Mouse (Mus musculus) large intestine, adult 2 months (tissue): ENCODE measurements at regions not wholly inside any gene's neighbourhood (a gene's known extent, or its start where the extent isn't known, plus 50 kb on each side); places are given as distances from the start of the nearest gene placed in this dataset.

Experiments used
- DNase-seq: peaks from one replicate; pipeline ENCODE4 v3.0.0-alpha.2; 2012; ENCODE audit warnings: low read depth, low spot score
- WGBS: fragments of 180-500 bp; shearing (Covaris S2); methylation state at CpG from one replicate; pipeline ENCODE4 v1.1.7; 2018; 5-methylcytosine and 5-hydroxymethylcytosine counted together

DNA sequence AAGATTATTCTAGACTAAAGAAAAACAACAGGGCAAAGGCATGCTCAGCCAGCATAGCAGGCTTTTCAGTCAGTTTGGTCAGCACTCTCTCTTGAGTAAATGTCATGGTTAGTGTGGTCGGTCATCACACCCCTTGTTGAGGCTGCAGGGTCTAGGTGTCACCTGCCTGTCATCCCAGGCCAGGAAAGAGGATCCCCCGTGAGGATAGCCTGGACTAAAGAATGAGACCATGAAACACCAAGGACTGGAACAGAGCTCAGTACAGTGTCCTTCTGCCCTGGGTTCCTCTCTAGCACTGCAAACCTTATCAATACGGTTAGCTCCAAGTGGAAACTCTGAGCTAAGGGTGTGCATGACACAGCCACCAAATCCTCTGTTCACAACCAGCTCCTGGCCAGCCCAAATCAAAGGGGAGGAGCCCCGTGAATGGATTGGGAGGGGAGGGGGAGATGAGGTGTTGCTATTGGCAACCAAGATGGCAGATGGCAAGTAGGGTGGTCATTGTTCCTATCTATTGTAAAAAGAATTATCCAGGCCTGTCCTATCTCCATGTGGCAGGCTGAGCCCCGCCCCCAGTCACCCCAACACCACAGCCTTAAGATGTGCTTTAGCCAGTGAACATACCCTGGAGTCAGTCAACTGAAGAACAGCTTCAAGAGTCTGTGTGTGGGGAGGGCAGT lies 87.4 kb downstream of the Cstad start:
- DNase-seq = no peak
- 73% methylated on average over 5 of the region's 5 CpGs for WGBS

DNA sequence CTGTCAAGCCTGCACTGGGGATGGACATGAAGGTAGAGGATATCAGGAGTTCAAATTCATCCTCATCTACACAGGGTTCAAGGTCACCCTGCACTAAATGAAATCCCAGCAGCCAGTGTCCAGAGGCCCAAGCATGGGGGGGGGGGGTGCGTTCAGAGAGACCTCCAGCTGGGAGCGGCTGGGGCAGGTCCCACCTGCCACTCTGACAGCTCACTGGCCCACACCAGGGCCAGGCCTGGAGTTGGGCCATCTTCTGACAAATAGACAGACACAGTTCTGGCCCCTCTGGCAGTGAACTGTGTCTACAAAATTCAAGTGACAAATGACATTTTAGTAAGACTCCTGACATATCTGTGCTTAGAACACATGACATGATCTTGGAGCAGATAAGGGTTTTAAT lies 86.8 kb downstream of the Cstad start:
- 89% methylated on average over 2 of the region's 2 CpGs for WGBS
- DNase-seq = no peak

DNA sequence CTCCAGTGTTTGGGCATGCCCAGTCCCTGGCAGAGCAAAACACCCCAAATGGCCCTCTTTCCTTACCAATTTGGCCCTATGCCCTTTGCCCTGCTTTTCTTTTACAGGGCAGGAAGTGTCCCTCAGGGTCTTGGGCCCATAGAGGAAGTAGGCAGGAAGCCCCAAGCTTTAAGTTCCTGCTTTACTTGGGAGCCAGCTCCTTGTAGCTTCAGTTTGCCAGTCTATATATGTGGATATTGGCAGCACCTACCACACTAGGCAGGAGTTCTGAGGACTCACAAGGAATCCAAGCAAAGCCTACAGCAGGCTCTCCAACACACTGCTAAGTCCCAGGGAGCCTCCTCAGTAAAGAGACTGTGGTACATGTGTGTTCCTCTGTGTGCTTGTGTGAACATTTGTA lies 84.2 kb downstream of the Cstad start:
- DNase-seq = no peak

DNA sequence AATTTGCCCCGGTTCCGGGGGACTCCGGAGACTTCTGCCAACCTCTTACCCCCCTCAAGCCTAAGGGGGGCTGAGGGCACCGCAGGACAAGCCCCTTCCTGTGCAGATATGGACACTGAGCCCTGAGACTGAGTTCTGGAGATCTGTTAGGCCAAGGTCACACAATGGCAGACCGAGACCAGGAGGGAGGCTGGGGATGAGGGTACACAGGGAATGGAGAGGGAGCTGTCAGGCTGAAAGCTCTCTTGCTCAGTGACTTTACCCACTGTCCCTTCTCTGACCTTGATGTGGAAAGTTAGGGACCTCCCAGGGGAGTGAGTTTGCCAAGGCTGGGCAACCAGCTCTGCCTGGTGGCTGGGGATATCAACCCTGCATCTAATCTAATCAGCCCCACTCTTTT lies 82.7 kb downstream of the Cstad start:
- no peak for DNase-seq
- WGBS = 32% methylated on average over 5 of the region's 5 CpGs

DNA sequence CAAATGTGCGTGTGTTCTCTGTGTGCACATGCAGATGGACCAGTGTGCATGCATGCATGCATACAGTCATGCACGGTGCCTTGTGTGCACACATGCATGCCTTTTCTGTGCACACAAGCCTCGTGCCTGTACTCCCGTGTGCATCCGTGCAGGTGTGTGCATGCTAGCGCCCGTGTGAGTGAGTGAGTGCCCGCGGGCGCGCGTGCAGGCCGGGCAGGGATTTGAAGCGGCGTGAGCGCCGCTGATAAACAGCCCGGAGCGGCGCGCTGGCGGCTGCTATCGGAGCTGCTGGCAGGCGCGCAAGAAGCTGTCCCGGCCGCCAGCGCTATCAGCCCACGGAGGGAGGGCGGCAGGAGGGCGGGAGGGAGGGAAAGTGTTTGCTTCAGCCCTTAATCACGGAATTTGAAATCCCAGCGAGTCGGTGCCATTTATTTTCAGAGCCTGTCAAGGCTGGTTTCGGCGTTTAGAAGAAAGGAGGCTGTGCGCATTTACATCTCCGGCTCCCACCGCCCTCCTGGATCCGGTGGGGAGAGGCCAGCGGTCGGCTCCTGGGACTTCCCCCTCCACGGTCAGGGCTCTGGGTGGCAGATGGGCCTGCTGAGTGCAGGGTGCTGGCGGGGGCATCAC lies 82.1 kb downstream of the Cstad start:
- no peak for DNase-seq

DNA sequence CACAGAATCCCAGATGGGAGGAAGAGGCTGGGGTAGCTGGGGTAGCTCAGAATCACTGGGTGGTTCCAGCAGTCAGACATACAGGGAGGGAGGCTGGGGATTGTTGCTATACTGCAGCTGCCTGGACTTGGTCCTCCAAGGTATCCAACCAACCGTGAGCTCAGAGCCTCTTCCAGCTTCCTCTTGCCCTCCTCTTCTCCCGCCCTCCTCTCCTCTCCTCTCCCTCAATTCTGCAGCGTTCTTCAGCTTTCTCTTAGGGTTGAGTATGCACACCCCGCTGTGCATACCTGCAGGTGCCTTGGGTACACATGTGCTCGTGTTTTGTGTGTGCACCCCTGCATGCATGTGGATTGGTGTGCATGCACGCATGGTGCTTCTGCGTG lies 81.6 kb downstream of the Cstad start:
- DNase-seq = no peak
- 15% methylated on average over 7 of the region's 7 CpGs for WGBS

More for the DNA sequence above, 82.1 kb downstream of the Cstad start:
- 2% methylated on average over 44 of the region's 44 CpGs for WGBS

DNA sequence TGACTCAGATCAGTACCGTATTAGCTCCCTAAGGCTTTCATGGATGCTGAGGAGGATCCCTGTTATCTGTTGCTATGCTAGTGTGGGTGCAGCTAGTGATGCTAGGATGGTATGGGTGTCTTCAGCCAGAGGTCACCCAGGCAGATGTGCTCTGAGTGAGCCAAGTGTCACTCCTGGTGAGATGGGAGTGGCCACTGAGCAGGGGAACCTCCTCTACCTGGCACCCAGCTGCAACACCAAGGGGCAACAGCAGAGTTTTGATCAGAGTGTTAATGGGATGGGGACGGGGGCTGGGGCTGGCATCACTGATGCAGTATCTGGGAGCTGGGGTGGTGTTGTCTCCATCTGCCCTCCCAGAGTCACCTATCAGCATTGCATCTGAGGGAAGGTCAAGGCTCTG lies 81.0 kb downstream of the Cstad start:
- WGBS = 80% methylated on average over 2 of the region's 2 CpGs
- no peak for DNase-seq

DNA sequence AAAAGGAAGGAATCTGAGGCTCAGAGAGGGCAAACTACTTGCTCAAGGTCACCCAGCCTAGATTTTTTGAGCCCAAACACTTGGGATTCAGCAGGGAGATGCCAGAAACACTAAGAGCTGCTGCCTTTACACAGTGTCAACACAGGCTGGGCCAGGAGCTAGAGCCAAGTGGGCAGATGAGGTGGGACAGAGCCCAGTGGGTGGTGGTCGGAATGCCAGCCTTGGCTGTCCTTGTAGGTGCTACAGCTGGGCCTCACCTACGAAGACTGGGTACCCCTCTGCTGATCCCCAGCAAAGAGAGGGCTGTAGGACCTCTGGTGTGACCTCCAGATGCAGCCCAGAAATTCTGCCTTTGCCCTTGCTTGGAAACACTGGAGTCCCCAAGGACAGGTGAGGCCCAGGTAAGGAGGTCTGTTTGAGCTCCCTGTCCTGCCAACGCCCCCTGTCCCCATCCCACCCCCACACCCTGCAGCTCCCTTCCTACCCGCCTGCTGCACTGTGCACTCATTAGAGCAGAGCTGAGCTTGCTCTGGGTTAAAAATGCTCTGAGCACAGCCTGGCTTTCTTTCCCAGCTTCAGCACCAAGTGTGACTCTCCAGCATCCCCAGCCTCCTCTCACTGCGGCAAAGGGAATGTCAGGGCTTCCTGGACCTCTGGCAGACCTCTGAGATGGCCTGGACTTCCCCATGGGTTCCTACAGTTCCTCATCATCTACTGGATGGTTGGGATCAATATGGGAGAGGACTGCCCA lies 76.2 kb downstream of the Cstad start:
- WGBS = 64% methylated on average over 5 of the region's 5 CpGs
- no peak for DNase-seq

DNA sequence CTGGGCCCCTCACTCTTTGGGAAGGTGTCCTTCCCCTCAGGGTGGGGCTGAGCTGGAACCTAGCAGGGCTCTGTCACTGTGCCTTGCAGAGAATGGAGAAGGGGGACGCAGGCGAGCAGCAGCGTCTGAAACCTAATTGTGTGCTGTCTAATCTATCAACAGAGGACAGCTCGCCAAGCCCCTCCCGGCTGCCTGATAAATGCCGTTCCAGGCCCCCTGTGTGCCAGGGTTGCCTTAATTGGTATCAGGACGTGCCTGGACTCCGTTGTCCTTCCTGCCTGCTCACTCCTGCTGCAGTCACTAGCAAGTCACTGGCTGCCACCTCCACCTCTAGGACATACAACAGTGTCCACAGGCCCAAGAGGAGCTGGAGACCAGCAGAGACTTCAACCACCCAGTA lies 72.6 kb downstream of the Cstad start:
- no peak for DNase-seq
- 37% methylated on average over 8 of the region's 8 CpGs for WGBS

DNA sequence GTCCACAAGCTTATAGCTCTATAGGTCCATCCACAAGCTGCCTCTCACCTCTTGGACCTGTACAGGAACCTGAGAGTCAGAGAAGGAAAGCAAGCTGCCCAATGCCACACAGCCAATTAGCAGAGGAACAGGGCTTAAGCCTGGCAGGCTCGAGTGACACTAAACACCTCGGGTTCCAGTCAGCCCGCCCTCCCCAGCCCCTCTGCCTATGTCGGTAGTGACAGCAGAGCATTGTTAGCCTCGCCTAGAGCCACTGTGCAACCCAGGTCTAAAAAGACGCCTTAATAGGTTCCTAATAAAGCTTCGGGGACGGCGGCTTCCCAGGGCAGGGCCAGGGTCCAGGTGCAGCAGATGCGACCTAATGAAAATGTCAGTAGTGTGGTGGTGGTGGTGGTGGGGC lies 66.3 kb downstream of the Cstad start:
- no peak for DNase-seq
- WGBS = 62% methylated on average over 10 of the region's 10 CpGs

DNA sequence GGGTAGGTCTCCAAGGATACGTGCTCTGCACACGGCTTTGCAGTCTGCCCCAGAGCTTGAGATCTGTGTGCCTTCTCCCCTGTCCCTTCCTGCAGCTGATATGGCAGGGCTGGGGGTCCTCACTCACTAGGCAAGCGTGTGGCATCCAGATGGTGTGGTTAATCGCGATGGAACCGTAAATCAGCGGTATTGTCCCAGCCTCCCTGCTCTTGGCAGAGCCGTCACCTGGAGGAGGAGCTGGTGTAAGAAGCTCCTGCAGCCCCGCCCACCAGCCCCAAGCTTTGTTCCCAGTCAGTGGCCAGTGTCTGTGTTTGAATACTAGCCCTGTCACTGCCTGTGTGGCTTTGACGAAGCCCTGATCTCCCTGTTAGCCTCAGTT lies 65.8 kb downstream of the Cstad start:
- no peak for DNase-seq

DNA sequence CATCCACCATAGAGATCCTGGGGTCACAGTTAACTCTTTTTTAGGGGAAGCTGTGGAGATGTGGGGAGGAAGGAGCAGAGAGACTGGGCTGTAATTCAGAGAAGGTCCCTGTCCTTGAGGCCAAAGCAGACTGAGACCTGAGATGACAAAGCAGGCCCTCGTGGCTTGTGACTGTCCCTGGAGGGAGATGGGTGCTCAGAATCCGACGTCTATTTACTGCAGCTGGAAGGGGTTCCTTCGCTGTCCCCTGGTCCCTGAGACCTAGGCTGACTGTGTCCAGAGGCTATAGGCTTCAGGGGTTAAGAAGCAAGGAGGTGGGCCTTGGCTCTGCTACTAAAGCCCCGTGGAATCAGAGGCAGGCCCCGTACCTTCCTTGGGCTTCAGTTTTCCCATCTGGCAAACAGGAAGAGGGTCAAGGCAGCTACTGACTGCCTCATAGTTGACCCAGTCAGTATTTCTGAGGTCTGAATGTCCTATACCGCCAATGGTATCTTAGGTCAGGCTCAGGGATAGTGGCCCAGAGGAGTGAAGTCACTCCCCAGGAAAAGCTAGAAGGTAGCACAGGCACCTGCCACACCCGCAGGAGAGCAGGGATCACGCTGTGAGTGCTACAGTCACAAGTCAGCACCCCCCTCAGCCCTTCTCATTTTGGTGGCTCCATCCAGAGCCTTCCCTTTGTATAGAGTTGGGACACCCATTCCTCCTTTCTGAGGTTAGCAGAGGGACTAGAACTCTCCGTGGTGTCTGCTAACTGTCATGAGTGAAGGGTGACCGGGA lies 65.2 kb downstream of the Cstad start:
- no peak for DNase-seq
- WGBS = 56% methylated on average over 11 of the region's 11 CpGs

More for the DNA sequence above, 65.8 kb downstream of the Cstad start:
- 29% methylated on average over 10 of the region's 10 CpGs for WGBS

DNA sequence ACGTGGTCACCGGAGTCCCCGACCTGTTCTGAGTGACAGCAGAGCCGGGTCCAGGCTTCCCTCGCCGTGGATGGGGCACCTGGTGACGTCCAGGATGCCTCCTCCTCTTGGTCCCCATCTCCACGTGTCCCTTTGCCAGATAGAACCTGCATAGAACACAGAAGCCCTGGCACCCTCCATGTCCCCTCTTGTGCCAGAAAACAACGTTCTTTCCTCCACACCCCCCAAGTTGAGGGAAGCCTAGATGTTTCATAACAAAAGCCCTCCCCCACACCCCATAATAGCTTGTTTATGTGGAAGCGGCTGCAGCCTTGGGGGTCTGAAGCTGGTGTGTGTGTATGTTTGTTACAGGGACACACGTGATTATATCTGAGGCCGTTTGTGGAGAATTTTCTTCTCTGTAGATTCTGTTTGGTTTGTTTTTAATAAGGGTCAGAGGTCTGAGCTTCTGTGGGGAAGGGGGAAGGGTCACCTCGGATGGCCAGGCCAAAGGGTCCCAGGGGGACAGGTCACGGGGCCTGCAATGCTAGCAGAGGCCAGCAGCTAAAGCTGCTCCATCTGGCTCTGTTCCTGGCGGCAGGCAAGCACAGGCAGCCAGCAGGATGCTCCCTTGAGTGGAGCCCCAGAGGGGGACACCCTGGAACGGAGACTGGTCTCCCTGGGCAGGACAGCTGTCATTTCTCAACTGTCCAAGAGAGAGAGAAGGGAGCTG lies 64.2 kb downstream of the Cstad start:
- WGBS = 17% methylated on average over 16 of the region's 16 CpGs
- no peak for DNase-seq
